Mouse (Mus musculus): ENCODE results near the gene Itgb8.

The Itgb8 gene

GRCm38 (mm10) chr12:119146031-119146430 lies 92.6 kb downstream of the Itgb8 start:
- no peak for DNase-seq (ENCODE audit: low read depth, low spot score)

GRCm38 (mm10) chr12:119137946-119138345 lies 100.7 kb downstream of the Itgb8 start:
- DNase-seq (ENCODE audit: low read depth, low spot score) = no peak

GRCm38 (mm10) chr12:119113522-119114135 lies 125.0 kb downstream of the Itgb8 start:
- no peak for DNase-seq (ENCODE audit: low read depth, low spot score)

GRCm38 (mm10) chr12:119110091-119110490 lies 128.5 kb downstream of the Itgb8 start:
- no peak for DNase-seq (ENCODE audit: low read depth, low spot score)

Data from ES-CJ7 (cell line).